Mouse (Mus musculus): ENCODE measurements around the gene Gamt.

DNA sequence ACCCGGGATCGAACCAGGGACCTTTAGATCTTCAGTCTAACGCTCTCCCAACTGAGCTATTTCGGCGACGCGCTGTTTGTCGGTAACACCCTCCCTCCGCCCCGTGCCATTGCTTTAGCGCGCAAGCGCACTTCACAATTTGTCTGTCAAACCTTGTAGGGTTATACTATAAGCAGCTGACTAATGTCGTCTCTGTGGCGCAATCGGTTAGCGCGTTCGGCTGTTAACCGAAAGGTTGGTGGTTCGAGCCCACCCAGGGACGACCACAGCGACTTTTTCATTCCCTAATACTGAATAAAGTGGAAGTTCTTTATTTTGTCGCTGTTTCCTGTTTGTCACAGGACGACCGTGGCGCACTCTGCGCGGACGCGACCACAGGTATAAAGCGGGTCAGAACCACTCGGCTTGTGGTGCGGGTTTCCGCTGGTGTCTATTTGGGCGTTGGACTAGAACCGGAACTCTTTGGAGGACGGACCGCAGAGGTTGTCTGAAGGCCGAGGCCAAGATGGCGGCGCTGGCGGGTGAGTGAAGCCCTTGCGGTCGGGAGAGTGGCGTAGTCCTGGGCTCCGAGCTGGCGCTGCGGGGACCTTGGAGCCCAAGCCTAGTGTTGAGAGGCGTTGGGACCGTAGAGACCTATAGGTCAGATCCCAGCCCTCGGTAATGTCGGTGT, 11.7 kb downstream of the Gamt start, which contains the start of gene Ndufs7:
- TF ChIP-seq CTCF (IDR thresholded peaks at IDR 0.05), result no peak
- TF ChIP-seq POLR2A (IDR thresholded peaks at IDR 0.05; ENCODE audit: insufficient read depth, low read depth, low read length), result peak; percentile 96
